Mouse (Mus musculus): Measurements from ENCODE around the gene Rec8. TPM values are rescaled to one million over a fixed set of nuclear protein-coding genes. Genes with fewer than 3 reads are reported as not detected.
A peak's percentile ranks its signal among the peaks of the same experiment; 100 is the strongest.

The Rec8 gene
- polyA plus RNA-seq, 1 experiment from 2014 or later: 6.2 TPM

GRCm38 (mm10) chr14:55660636-55661035, 42.8 kb downstream of the Rec8 start:
- 0 out of 2 replicates have a peak overlapping the region, but pooled peaks have one; percentile 88 for H3K4me3 ChIP-seq (ENCODE audit: low read depth, low read length)
- H3K27ac ChIP-seq (ENCODE audit: low read depth): no peak overlapping the region; the same call in 1 of the 2 replicates
- peaks cover 5% of the 10 kb centered on the region; the same call in 1 of the 2 replicates for H3K4me1 ChIP-seq (replicated peaks; ENCODE audit: control insufficient read depth, insufficient read depth, low read length)
- ATAC-seq (replicated peaks; ENCODE audit: low FRiP score, low TSS enrichment, low read depth) (no peak), DNase-seq (ENCODE audit: low spot score) (no peak)
- H3K9me3 ChIP-seq (ENCODE audit: control insufficient read depth, low read length): no peaks in the 10 kb centered on the region
- H3K9ac ChIP-seq (ENCODE audit: low read length): no peak overlapping the region
- H3K27me3 ChIP-seq (replicated peaks; ENCODE audit: control insufficient read depth, insufficient read depth, low read length): no peaks in the 10 kb centered on the region
- peak overlapping the region; percentile 62 for H3K4me2 ChIP-seq (ENCODE audit: low read length)
- peaks cover 47% of the 10 kb centered on the region for H3K36me3 ChIP-seq (ENCODE audit: control insufficient read depth, insufficient read depth, low read length)
- 47% methylated on average over 2 of the region's 2 CpGs for WGBS

- peak overlapping the region; percentile 80 for H3K9ac ChIP-seq (ENCODE audit: low read length)
- no peaks in the 10 kb centered on the region for H3K9me3 ChIP-seq (ENCODE audit: control insufficient read depth, low read length)
- peaks cover 34% of the 10 kb centered on the region for H3K36me3 ChIP-seq (ENCODE audit: control insufficient read depth, insufficient read depth, low read length)
- ATAC-seq (replicated peaks; ENCODE audit: low FRiP score, low TSS enrichment, low read depth): peak; percentile 9; the same call in 1 of the 2 replicates
- H3K4me1 ChIP-seq (replicated peaks; ENCODE audit: control insufficient read depth, insufficient read depth, low read length): peaks cover 17% of the 10 kb centered on the region; the same call in 1 of the 2 replicates
- H3K4me3 ChIP-seq (ENCODE audit: low read depth, low read length): peak overlapping the region; percentile 96
- no peak for DNase-seq (ENCODE audit: low spot score)
- no peaks in the 10 kb centered on the region for H3K27me3 ChIP-seq (replicated peaks; ENCODE audit: control insufficient read depth, insufficient read depth, low read length)
- WGBS: 0% methylated on average over 12 of the region's 12 CpGs
- peak overlapping the region; percentile 73 for H3K27ac ChIP-seq (ENCODE audit: low read depth)
- H3K4me2 ChIP-seq (ENCODE audit: low read length): peak overlapping the region; percentile 96
Observed at GRCm38 (mm10) chr14:55671486-55671832, 53.6 kb downstream of the Rec8 start.

GRCm38 (mm10) chr14:55671833-55672740, 54.2 kb downstream of the Rec8 start, which contains the start of the genes Gmpr2 and Nedd8:
TSS of gene Gmpr2 (plus strand) at chr14:55671941.
TSS of gene Nedd8 (minus strand) at chr14:55672124.
- Histone ChIP-seq H3K4me1 (replicated peaks; ENCODE audit: control insufficient read depth, insufficient read depth, low read length) (peaks cover 17% of the 10 kb centered on the region; the same call in 1 of the 2 replicates), H3K36me3 (ENCODE audit: control insufficient read depth, insufficient read depth, low read length) (peaks cover 38% of the 10 kb centered on the region), H3K4me2 (ENCODE audit: low read length) (peak within 1 kb of the TSS; percentile 96), H3K27me3 (replicated peaks; ENCODE audit: control insufficient read depth, insufficient read depth, low read length) (no peaks in the 10 kb centered on the region), H3K9ac (ENCODE audit: low read length) (peak within 1 kb of the TSS; percentile 80), H3K27ac (ENCODE audit: low read depth) (peak within 1 kb of the TSS; percentile 73), H3K9me3 (ENCODE audit: control insufficient read depth, low read length) (no peaks in the 10 kb centered on the region), H3K4me3 (ENCODE audit: low read depth, low read length) (peak within 1 kb of the TSS; percentile 96)
- DNase-seq (ENCODE audit: low spot score): peak; percentile 98
- ATAC-seq (replicated peaks; ENCODE audit: low FRiP score, low TSS enrichment, low read depth): peak; percentile 95
- under 1% methylated on average over 38 of the region's 38 CpGs for WGBS

- Histone ChIP-seq H3K4me3 (ENCODE audit: low read depth, low read length) (peak overlapping the region; percentile 96), H3K36me3 (ENCODE audit: control insufficient read depth, insufficient read depth, low read length) (peaks cover 44% of the 10 kb centered on the region), H3K9me3 (ENCODE audit: control insufficient read depth, low read length) (no peaks in the 10 kb centered on the region), H3K27me3 (replicated peaks; ENCODE audit: control insufficient read depth, insufficient read depth, low read length) (no peaks in the 10 kb centered on the region), H3K4me2 (ENCODE audit: low read length) (peak overlapping the region; percentile 88), H3K9ac (ENCODE audit: low read length) (peak overlapping the region; percentile 56), H3K27ac (ENCODE audit: low read depth) (peak overlapping the region; percentile 73), H3K4me1 (replicated peaks; ENCODE audit: control insufficient read depth, insufficient read depth, low read length) (peaks cover 17% of the 10 kb centered on the region; the same call in 1 of the 2 replicates)
- no peak for DNase-seq (ENCODE audit: low spot score)
- WGBS: 73% methylated on average over 7 of the region's 7 CpGs
- ATAC-seq (replicated peaks; ENCODE audit: low FRiP score, low TSS enrichment, low read depth): no peak
Observed at GRCm38 (mm10) chr14:55672741-55673060, 54.9 kb downstream of the Rec8 start.

Other genes starting within 250 kb of the Rec8 start
- 61.0 and 72.1 TPM in 2 replicates for gene Dhrs4, start 139.3 kb upstream of the Rec8 start, polyA plus RNA-seq (2014; fragmentation: Nextera tagmentation; extraction: Ambion mirVana)
- 2.5 and 3.3 TPM in 2 replicates for gene Carmil3, start 127.4 kb upstream of the Rec8 start, polyA plus RNA-seq (2014; fragmentation: Nextera tagmentation; extraction: Ambion mirVana)
- gene Cpne6, start 107.6 kb upstream of the Rec8 start, polyA plus RNA-seq (2014; fragmentation: Nextera tagmentation; extraction: Ambion mirVana): 0.37 and 0.48 TPM in 2 replicates
- gene Nrl, start 93.1 kb upstream of the Rec8 start, polyA plus RNA-seq (2014; fragmentation: Nextera tagmentation; extraction: Ambion mirVana): not detected in 2 replicates
- 42.8 and 47.4 TPM in 2 replicates for gene Pck2, start 77.8 kb upstream of the Rec8 start, polyA plus RNA-seq (2014; fragmentation: Nextera tagmentation; extraction: Ambion mirVana)
- 70.9 and 71.5 TPM in 2 replicates for gene Dcaf11, start 58.0 kb upstream of the Rec8 start, polyA plus RNA-seq (2014; fragmentation: Nextera tagmentation; extraction: Ambion mirVana)
- 0.64 and 0.81 TPM in 2 replicates for gene A730061H03Rik, start 57.6 kb upstream of the Rec8 start, polyA plus RNA-seq (2014; fragmentation: Nextera tagmentation; extraction: Ambion mirVana)
- 0.19 and 0.43 TPM in 2 replicates for gene Fitm1, start 42.4 kb upstream of the Rec8 start, polyA plus RNA-seq (2014; fragmentation: Nextera tagmentation; extraction: Ambion mirVana)
- gene Psme1, start 39.9 kb upstream of the Rec8 start, polyA plus RNA-seq (2014; fragmentation: Nextera tagmentation; extraction: Ambion mirVana): 200 TPM in 2 replicates
- 6.3 and 7.0 TPM in 2 replicates for gene Emc9, start 32.7 kb upstream of the Rec8 start, polyA plus RNA-seq (2014; fragmentation: Nextera tagmentation; extraction: Ambion mirVana)
- 331 and 332 TPM in 2 replicates for gene Psme2, start 26.9 kb upstream of the Rec8 start, polyA plus RNA-seq (2014; fragmentation: Nextera tagmentation; extraction: Ambion mirVana)
- gene Rnf31, start 26.3 kb upstream of the Rec8 start, polyA plus RNA-seq (2014; fragmentation: Nextera tagmentation; extraction: Ambion mirVana): 15.9 and 20.1 TPM in 2 replicates
- gene Irf9, start 14.5 kb upstream of the Rec8 start, polyA plus RNA-seq (2014; fragmentation: Nextera tagmentation; extraction: Ambion mirVana): 8.9 and 9.1 TPM in 2 replicates
- gene Ipo4, start 17.9 kb downstream of the Rec8 start, polyA plus RNA-seq (2014; fragmentation: Nextera tagmentation; extraction: Ambion mirVana): 93.6 and 95.7 TPM in 2 replicates
- gene Gm49378, start 19.9 kb downstream of the Rec8 start, polyA plus RNA-seq (2014; fragmentation: Nextera tagmentation; extraction: Ambion mirVana): 1.6 and 1.9 TPM in 2 replicates
- 112 and 114 TPM in 2 replicates for gene Tm9sf1, start 25.8 kb downstream of the Rec8 start, polyA plus RNA-seq (2014; fragmentation: Nextera tagmentation; extraction: Ambion mirVana)
- 1.7 and 1.9 TPM in 2 replicates for gene Tssk4, start 32.1 kb downstream of the Rec8 start, polyA plus RNA-seq (2014; fragmentation: Nextera tagmentation; extraction: Ambion mirVana)
- gene Mdp1, start 42.5 kb downstream of the Rec8 start, polyA plus RNA-seq (2014; fragmentation: Nextera tagmentation; extraction: Ambion mirVana): 53.8 and 58.9 TPM in 2 replicates
- gene Gmpr2, start 53.9 kb downstream of the Rec8 start, polyA plus RNA-seq (2014; fragmentation: Nextera tagmentation; extraction: Ambion mirVana): 53.5 and 62.5 TPM in 2 replicates
- 547 and 563 TPM in 2 replicates for gene Nedd8, start 54.1 kb downstream of the Rec8 start, polyA plus RNA-seq (2014; fragmentation: Nextera tagmentation; extraction: Ambion mirVana)
- gene Tinf2, start 63.8 kb downstream of the Rec8 start, polyA plus RNA-seq (2014; fragmentation: Nextera tagmentation; extraction: Ambion mirVana): 46.4 and 49.1 TPM in 2 replicates
- gene Tgm1, start 95.9 kb downstream of the Rec8 start, polyA plus RNA-seq (2014; fragmentation: Nextera tagmentation; extraction: Ambion mirVana): 1.3 and 1.6 TPM in 2 replicates
- 29.7 and 32.7 TPM in 2 replicates for gene Rabggta, start 104.2 kb downstream of the Rec8 start, polyA plus RNA-seq (2014; fragmentation: Nextera tagmentation; extraction: Ambion mirVana)
- 81.9 and 84.3 TPM in 2 replicates for gene Dhrs1, start 127.7 kb downstream of the Rec8 start, polyA plus RNA-seq (2014; fragmentation: Nextera tagmentation; extraction: Ambion mirVana)
- 42.8 and 45.0 TPM in 2 replicates for gene Nop9, start 127.7 kb downstream of the Rec8 start, polyA plus RNA-seq (2014; fragmentation: Nextera tagmentation; extraction: Ambion mirVana)
- 5.4 and 8.1 TPM in 2 replicates for gene Cideb, start 140.4 kb downstream of the Rec8 start, polyA plus RNA-seq (2014; fragmentation: Nextera tagmentation; extraction: Ambion mirVana)
- 0.08 and 0.65 TPM in 2 replicates for gene Ltb4r2, start 143.4 kb downstream of the Rec8 start, polyA plus RNA-seq (2014; fragmentation: Nextera tagmentation; extraction: Ambion mirVana)
- 0.30 and 0.38 TPM in 2 replicates for gene Ltb4r1, start 147.9 kb downstream of the Rec8 start, polyA plus RNA-seq (2014; fragmentation: Nextera tagmentation; extraction: Ambion mirVana)
- gene Adcy4, start 166.1 kb downstream of the Rec8 start, polyA plus RNA-seq (2014; fragmentation: Nextera tagmentation; extraction: Ambion mirVana): 5.8 and 7.2 TPM in 2 replicates
- gene Ripk3, start 170.8 kb downstream of the Rec8 start, polyA plus RNA-seq (2014; fragmentation: Nextera tagmentation; extraction: Ambion mirVana): 48.5 and 51.7 TPM in 2 replicates
- 34.3 and 37.4 TPM in 2 replicates for gene Nfatc4, start 205.1 kb downstream of the Rec8 start, polyA plus RNA-seq (2014; fragmentation: Nextera tagmentation; extraction: Ambion mirVana)
- 15.9 and 18.6 TPM in 2 replicates for gene Nynrin, start 236.0 kb downstream of the Rec8 start, polyA plus RNA-seq (2014; fragmentation: Nextera tagmentation; extraction: Ambion mirVana)

Measured in intestine, embryonic 14.5 days (tissue).